Mouse (Mus musculus): ENCODE data around the gene Gm13287.
"Not testable (repeated sequence)": the region's sequence is repeated elsewhere in the genome, so short reads cannot be mapped to it uniquely, and the experiment has no call there.

DNA sequence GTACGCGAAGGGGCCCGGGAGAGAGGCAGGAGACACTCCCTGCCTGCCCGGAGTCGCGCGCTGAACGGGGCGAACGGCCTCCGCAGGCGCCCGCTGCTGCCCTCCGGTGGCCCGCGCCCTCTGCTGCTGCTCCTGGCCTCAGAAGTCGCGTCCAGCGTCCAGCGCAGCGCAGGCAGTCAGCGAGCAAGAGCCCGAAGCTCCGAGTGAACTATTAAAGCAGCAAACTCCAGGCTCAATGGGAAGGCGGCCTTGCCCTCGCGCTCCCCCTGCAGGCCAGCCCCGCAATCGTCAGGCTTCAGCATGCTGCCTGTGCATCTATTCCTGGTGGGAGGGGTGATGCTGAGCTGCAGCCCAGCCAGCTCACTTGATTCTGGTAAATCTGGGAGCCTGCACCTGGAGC is 26.4 kb upstream of the Gm13287 start, which contains the start of gene Gm13289:
- not testable (repeated sequence) for TF ChIP-seq GATA1 (IDR thresholded peaks at IDR 0.05; ENCODE audit: borderline replicate concordance, low read length); FLI1 (IDR thresholded peaks at IDR 0.05; ENCODE audit: low read length)
